Mouse (Mus musculus) liver, postnatal 0 days (tissue): ENCODE results near the gene Ccdc107.

ENCODE experiments used
- CTCF ChIP-seq: sonication (generic); IDR thresholded peaks from 2 replicates; pipeline ENCODE4 v1.5.1; 2016; ENCODE audit warnings: antibody characterized with exemption, low read depth
- EP300 ChIP-seq: IDR thresholded peaks from 2 replicates; pipeline ENCODE4 v1.6.1; 2016; ENCODE audit warnings: antibody characterized with exemption, low read depth, mild to moderate bottlenecking

GRCm38 (mm10) chr4:43530581-43530980 lies 37.9 kb downstream of the Ccdc107 start:
- TF ChIP-seq CTCF = peak; percentile 89
- TF ChIP-seq EP300 = no peak
